Mouse (Mus musculus): Measurements from ENCODE around the gene A1cf.

The A1cf gene

DNA sequence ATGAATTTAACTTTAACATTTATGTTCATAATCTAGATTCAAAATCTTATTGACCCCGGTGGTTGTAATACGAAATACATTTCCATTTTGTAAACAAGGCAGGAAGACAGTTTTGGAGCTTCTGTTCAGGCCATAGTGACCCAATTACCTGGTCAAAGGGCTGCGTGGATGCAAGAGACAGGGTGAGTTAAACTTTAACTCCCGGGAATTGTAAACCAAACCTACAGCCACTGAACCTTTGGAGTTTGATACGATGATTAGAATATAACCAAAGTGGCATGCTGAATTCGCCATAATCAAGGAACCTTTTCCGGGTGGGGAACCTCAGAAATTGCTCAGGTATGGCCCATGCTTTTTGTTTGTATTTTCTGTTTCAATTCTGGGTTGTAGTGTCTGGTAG, at the start of gene A1cf:
TSS of gene A1cf (plus strand) at position 244 of the 400 bp plus-strand sequence.
- no peak for DNase-seq (ENCODE audit: extremely low read depth, insufficient read length, low spot score)

DNA sequence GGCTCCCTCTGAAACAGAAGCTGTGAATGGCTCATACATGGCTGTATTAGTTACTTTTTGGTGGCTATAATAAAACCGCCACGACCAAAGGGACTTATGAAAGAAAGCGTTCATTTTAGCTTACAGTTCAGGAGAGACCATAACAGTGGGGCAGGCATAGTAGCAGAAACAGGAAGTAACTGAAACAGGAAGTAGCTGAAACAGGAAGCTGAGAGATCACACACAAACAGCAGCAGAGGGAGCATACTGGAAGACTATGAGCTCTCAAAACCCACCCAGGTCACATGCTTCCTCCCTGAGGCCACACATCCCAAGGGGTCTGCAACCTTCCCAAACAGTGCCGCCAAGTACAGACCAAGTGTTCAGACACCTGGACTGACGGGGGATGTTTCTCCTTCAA, 34.3 kb upstream of the A1cf start:
- no peak for DNase-seq (ENCODE audit: extremely low read depth, insufficient read length, low spot score)

DNA sequence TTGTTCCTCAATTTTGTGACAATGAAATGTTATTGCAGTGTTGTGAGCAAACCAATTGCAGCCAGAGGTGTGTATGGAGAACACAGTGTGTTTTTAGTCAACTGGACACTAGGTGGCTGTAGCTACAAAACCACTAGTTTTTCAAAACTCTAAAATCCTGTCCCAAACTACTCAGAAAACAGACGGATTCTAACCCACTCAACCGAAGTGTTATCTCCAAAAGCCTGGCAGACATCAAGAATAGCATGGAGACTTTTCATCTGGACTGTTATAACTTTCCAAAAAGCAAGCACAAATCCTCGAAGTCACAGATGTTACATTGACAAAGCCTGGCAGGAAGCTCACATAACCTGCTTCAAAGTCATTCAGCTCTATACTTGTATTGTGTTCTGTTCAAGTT, 6.7 kb upstream of the A1cf start:
- no peak for DNase-seq (ENCODE audit: extremely low read depth, insufficient read length, low spot score)

- no peak for DNase-seq (ENCODE audit: extremely low read depth, insufficient read length, low spot score)
Observed at GRCm38 (mm10) chr19:31862512-31863249, 5.9 kb upstream of the A1cf start.

GRCm38 (mm10) chr19:31865451-31865850, 3.1 kb upstream of the A1cf start:
- DNase-seq (ENCODE audit: extremely low read depth, insufficient read length, low spot score), result no peak

- no peak for DNase-seq (ENCODE audit: extremely low read depth, insufficient read length, low spot score)
Observed at GRCm38 (mm10) chr19:31868076-31868475, 488 bp upstream of the A1cf start.

DNA sequence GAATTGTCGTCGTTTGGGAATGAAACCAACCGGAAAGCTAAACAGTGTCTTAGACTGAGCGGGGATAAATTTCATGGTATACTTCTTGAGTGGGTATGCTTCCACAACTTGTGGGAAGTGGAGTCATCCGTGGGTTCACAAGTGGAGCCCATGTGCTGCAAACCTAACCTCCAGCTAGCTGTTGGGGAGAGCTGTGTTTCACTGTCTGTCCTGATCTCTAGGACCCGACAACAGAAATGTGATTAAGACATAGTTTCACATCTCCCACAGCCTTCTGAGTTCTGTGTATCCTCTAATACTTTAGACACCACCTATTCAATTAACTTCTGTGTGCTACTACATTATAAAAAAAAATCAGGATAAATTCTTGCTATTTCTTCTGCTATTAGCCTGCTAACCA, 407 bp downstream of the A1cf start:
- DNase-seq (ENCODE audit: extremely low read depth, insufficient read length, low spot score), result no peak

- no peak for DNase-seq (ENCODE audit: extremely low read depth, insufficient read length, low spot score)
Observed at GRCm38 (mm10) chr19:31871377-31871776, 2.8 kb downstream of the A1cf start.

GRCm38 (mm10) chr19:31877968-31878367, 9.4 kb downstream of the A1cf start:
- no peak for DNase-seq (ENCODE audit: extremely low read depth, insufficient read length, low spot score)

- DNase-seq (ENCODE audit: extremely low read depth, insufficient read length, low spot score), result no peak
Observed at GRCm38 (mm10) chr19:31884594-31884993, 16.0 kb downstream of the A1cf start.

- DNase-seq (ENCODE audit: extremely low read depth, insufficient read length, low spot score), result no peak
Observed at GRCm38 (mm10) chr19:31887275-31887674, 18.7 kb downstream of the A1cf start.

GRCm38 (mm10) chr19:31889988-31890387, 21.4 kb downstream of the A1cf start:
- DNase-seq (ENCODE audit: extremely low read depth, insufficient read length, low spot score), result no peak

DNA sequence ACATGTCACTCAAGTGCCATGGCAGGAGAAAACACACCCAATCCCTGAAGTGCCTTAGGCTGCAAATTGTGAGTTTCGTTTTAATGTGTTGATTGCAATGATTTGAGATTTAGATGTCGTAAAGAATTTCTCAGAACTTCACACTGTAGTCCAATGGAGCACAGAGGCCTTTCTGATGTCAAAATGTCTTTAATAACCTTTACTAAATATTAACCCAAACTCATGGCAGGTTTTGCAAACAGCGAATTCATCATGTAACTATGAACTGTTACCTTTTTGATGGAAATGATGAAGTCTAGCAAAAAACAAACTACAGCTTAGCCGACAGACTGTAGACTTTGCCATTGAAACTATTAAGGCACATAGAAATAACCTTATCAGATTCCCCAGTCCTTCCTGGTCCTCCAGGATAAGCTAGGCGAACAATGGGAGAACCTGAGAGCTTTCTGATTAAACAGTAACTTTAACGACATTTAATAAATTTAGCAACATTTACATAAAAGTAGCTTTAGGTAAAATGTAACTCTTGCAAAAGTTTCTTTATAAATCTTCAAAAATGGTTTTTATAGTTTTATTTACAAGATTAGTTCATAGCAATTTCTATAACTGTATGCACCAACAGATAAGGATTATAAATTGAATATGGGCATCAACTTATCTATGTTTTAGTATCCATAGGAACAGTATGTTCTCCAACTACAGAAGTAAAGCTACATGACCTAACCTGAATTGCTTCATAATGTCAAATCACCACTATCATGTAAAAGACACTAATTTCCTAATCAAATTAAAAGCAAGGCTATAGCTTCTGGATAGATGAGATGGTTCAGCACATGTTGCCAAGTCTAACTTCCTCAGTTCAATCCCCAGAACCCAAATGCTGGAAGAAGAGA, 22.7 kb downstream of the A1cf start:
- DNase-seq (ENCODE audit: extremely low read depth, insufficient read length, low spot score), result no peak

DNA sequence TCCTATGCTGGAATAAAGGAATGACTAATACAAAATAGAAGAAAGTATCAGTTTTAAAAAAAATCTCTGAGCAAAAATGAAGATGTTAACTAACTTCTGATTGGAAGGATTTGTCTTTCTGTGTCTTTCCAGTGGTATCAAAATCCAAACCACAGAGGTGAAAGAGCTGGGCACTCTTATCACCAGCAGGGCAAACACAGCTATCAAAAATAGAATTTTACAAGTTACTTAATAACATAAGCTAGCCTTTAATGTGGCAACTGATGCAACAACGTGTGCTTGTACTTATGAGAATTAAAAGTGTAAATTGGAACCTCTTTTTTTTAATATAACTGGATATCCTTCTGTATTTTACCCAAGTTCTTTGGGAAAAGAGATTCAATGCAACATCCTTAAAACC, 27.4 kb downstream of the A1cf start:
- no peak for DNase-seq (ENCODE audit: extremely low read depth, insufficient read length, low spot score)

- no peak for DNase-seq (ENCODE audit: extremely low read depth, insufficient read length, low spot score)
Observed at GRCm38 (mm10) chr19:31896711-31897110, 28.1 kb downstream of the A1cf start.

- no peak for DNase-seq (ENCODE audit: extremely low read depth, insufficient read length, low spot score)
Observed at GRCm38 (mm10) chr19:31905671-31906070, 37.1 kb downstream of the A1cf start.

GRCm38 (mm10) chr19:31910423-31910822, 41.9 kb downstream of the A1cf start:
- no peak for DNase-seq (ENCODE audit: extremely low read depth, insufficient read length, low spot score)

- DNase-seq (ENCODE audit: extremely low read depth, insufficient read length, low spot score), result no peak
Observed at GRCm38 (mm10) chr19:31913946-31914345, 45.4 kb downstream of the A1cf start.

GRCm38 (mm10) chr19:31920357-31920756, 51.8 kb downstream of the A1cf start:
- DNase-seq (ENCODE audit: extremely low read depth, insufficient read length, low spot score), result no peak

DNA sequence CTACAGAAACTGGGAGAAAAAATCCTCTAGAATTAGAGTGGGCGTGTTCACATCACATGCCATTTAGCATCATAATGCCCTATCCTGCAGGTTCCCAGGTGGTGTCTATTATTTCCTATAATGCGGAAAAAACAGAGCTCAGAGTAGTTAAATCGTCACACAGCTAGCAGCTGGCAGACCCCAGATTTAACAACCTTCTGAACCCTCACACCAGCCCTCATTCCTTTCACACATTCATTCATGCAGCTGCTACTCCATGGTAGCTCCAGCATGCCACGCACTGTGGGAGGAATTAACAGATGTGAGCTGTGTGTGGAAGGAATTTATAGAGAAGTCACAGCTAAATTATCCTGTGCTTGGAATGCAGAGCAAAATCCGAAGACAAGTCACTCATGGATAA, 53.3 kb downstream of the A1cf start:
- DNase-seq (ENCODE audit: extremely low read depth, insufficient read length, low spot score), result no peak

GRCm38 (mm10) chr19:31923615-31924352, 55.2 kb downstream of the A1cf start:
- DNase-seq (ENCODE audit: extremely low read depth, insufficient read length, low spot score), result no peak
